Mouse (Mus musculus): ENCODE data around the gene Dnali1. TPM values are rescaled to one million over a fixed set of nuclear protein-coding genes. Genes with fewer than 3 reads are reported as not detected.

Dnali1 gene
- 1 to 10 TPM in 1 of 2 experiments, under 1 TPM in 1; 0.76 to 2.0 TPM for total RNA-seq (2021)
- long read RNA-seq, experiment 1: 0 reads
- long read RNA-seq, experiment 2, partial matches to known transcripts: 1 of 2 reads
- long read RNA-seq, experiment 2, other reads (novel, unspliced or antisense): 0 of 2 reads

DNA sequence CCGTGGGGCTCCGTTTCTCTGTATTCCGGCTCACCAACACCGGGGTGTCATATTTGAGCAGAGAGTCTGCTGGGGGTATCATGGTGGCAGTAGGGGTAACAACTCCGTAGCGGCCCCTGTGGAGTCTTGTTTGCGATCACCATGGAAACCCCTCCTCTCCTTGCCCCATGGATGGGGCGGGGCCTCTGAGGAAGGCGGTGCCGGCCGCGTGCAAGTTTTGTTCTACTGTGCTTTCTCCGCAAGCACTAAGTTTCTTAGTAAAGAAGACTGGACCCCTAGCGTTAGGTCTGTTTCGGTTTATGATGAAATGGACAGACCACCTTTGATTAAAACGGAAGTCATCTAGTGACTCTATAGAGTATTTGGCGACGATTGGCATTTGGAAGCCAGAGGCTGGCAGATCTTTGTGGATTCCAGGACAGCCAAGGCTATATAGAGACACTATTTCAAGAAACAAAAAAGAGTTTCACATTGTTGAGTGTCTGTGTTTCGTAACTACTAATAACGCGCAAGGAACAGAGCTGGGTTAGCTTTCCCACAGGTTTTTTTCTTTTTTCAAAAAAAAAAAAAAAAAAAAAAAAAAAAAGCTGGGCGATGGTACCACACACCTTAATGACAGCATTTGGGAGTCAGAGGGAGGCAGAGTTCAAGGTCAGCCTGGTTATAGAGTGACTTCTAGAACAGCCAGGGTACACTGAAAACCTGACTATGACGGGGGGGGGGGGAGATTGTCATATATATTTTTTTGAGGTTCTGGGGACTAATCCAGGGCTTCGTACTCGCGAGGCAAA, at the start of gene Dnali1:
Dnali1 (minus strand) TSS at position 187 of the 791 bp plus-strand sequence.
- peak in 1 of 2 experiments; percentile 12 for DNase-seq (ENCODE audit: low spot score in 2 of 2)

DNA sequence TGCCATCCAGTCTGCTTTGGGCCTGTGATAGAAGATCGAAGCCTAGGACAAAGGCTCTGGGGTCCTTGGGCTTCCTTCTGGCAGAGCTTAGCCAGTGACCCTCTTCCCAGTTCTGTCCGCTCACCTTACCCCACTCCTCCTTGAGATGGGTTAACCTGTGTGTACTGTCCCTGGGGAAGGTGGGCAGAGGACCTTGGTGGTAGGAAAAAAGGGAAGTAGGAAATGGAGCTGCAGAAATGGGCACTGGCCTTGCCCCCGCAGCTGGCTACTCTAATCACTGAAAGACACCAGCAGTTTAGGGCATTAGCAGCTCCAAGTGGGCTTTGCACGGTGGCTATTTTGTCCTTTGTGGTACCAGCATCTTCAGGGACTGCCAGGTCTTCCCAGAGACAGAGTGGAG, 49.6 kb upstream of the Dnali1 start:
- DNase-seq (ENCODE audit: low spot score in 2 of 2): no peak

DNA sequence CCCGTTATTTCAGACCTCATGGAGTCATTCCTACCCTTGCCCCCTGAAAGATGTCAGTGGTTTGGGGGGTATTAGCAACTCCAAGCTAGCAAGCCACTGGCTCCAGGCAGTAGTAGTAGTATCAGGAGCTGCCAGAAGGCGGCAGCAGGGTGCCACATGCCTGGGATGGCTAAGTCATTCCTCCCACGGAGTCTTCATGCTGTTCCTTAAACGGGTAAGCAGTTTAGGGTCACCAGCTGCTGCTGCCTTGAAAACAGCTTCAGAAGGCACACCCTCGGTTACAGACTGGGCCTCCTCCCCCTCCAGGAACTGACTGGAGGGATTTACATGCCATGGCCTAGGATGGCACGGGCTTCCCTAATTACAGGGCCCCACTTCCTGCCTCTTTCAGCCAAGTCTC, 49.1 kb upstream of the Dnali1 start:
- peak; percentile 86 to 87 for DNase-seq (ENCODE audit: low spot score in 2 of 2)

- DNase-seq (ENCODE audit: low spot score in 2 of 2): no peak
Observed at GRCm38 (mm10) chr4:125105354-125105753, 39.9 kb upstream of the Dnali1 start.

GRCm38 (mm10) chr4:125101334-125101733, 35.8 kb upstream of the Dnali1 start:
- no peak for DNase-seq (ENCODE audit: low spot score in 2 of 2)

DNA sequence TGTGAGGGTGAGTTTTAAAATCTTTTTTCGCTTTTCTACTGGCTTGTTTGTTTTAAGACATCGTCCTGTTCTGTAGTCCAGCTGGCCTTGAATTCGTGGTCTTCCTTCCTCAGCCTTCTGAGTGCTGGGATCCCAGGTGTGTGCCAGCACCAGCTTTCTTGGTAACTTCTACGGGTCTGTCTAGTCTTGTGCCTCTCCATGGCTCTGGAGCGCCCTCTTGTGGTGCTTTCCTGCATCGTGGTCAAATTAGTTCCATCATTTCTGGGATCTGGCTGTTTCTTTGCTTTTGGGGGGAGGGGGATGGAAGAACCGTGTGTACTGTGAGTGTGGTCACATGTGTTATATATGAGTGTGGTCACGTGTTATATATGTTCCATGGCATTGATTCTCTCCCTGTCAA, 34.0 kb upstream of the Dnali1 start:
- peak; percentile 82 to 87 for DNase-seq (ENCODE audit: low spot score in 2 of 2)

DNA sequence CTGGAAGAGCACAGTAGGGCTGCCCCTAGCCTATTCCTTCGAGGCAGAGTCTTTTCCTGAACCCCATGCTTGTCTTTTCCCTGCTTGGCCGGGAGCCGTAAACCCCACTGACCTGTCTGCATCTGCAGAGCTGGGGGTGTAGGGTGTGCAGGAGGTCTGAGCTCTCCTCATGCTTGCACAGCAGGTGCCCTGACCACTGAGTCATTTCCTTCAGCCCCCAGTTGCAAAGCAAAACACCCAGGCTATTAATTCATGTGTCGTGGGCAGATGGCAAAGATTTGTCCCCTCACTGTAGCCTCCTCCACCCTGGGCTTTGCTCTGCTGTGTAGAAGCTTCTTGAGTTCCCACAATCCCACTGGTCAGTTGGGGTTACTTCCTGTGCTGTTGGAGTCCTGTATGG, 31.9 kb upstream of the Dnali1 start:
- no peak for DNase-seq (ENCODE audit: low spot score in 2 of 2)

- no peak for DNase-seq (ENCODE audit: low spot score in 2 of 2)
Observed at GRCm38 (mm10) chr4:125096066-125096465, 30.6 kb upstream of the Dnali1 start.

- DNase-seq (ENCODE audit: low spot score in 2 of 2): no peak
Observed at GRCm38 (mm10) chr4:125093031-125093430, 27.5 kb upstream of the Dnali1 start.

DNA sequence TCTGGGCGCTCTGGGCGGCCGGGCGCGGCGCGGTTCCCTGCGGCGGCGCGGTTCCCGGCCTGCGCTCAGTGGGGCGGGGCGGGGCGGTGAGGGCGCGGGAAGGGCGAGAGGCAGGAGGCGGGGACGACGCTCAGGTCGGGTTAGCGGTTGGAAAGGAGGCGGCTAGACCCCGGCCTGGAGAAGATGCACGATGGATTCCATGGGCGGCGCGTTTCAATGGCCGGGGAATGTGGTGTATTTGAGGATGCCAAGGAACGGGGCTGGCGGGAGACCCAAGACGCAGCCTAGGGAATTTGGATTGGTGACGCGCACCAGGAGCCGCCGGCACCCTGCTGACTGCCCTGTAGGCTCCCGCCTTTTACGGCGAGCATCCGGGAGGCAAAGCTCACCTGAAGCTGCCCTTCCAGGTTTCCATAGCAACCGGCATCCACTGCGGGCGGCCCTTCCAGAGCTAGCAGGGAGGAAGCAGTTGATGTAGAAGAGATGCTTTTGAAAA, 19.9 kb upstream of the Dnali1 start:
- peak; percentile 62 to 66 for DNase-seq (ENCODE audit: low spot score in 2 of 2)

DNA sequence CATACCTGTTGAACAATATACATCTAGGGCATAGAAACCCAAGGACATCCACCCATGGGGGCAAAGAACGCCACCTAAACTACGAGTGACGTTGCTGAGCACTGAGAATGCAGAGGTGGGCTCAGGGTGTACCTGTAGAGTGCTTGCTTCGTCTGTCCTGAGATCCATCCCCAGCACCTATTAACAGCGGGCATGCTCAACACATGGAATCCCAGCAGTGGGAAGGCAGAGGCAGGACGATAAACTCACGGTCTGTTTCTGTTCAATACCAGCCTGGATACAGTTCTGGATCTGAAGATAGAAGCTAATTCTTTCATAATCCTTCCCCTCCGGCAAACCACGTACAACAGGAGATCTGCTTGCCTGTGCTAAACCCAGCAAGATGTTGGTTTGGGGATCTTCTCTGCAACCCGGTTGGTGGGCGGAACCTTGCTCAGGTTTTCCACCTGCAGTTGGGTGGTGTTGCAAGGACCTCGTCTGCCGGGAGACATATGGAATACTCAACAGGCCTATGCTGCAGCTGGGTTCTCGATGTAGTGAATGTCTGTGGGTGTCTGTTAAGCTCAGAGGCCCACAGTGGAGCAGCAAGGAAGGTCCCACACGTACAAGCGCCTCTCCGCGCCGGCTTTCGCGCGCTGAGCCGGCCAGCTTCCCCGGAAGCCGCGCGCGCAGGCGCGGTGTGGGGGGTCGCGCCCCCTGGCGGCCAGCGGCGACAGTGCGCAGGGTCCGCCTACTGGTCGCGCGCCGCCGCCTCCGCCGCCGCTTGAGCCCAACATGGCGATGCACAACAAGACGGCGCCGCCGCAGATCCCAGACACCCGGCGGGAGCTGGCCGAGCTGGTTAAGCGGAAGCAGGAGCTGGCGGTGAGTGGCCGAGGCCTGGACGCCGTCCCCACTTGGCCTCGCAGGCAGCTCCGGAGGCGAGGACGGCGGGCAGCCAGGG, 19.2 kb upstream of the Dnali1 start, which contains the start of gene Meaf6:
Meaf6 (plus strand) TSS at position 732 of the 943 bp plus-strand sequence.
- peak; percentile 92 to 93 for DNase-seq (ENCODE audit: low spot score in 2 of 2)

- DNase-seq (ENCODE audit: low spot score in 2 of 2): no peak
Observed at GRCm38 (mm10) chr4:125078698-125079097, 13.2 kb upstream of the Dnali1 start.

DNA sequence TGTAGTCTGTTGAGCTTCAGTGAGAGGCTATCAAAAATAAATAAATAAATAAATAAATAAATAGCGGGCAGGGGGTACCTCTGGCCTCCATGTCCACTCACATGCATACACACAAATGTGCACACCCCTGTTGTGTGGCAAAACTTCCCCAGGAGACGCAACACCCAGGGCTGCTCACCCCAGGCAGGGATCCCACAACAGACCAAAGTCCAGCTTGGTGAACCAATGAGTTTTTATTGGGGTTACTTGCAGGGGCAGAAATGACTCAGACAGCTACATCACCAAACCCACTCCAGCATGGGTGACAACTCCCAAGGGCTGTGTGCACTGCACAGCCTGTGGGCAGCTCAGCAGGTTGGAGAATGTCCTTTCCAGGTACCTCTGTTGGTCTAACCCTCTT, 12.2 kb upstream of the Dnali1 start:
- no peak for DNase-seq (ENCODE audit: low spot score in 2 of 2)

DNA sequence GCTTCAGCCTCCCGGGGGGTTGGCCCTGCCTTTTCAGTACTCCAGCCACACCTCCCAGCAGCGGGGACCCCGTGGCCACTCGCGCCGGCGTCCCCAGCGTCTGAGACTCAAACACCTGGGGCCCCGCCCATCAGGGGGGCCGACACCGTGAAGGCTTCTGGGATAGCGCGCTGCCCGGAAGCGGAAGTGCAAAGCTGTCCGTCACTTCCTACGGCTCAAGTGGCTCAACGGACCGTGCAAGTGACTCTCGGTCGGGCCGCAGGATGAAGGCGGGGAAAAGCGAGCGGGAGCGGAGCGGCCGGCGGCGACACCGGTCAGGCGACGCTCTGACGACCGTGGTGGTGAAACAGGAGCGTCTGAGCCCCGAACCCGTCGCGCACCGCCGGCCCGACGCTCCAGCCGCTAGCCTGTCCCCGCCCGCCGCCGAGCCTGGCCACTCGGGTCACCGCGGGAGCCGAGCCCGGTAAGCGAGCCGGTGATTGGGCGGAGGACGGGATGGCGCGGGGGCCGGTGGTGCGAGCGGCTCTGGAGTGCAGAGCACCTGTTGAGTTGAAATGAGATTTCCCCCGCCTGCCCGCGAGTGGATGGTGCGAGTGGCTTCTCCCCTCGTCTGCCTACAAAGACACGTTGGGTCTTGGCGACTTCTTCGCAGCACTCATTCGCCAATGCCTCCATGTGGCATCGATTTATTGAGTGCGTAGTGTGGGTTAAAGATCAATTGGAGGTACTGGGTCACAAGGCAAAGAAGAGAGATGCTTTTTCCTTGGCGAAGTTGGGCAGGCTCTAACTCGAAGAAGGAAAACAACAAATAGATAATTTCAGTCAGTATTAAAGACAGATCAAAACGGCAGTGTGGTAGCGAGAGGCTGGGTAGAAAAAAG, 1.2 kb upstream of the Dnali1 start, which contains the start of gene Snip1:
Snip1 (plus strand) TSS at position 183 of the 881 bp plus-strand sequence.
- peak; percentile 87 to 93 for DNase-seq (ENCODE audit: low spot score in 2 of 2)

GRCm38 (mm10) chr4:125063829-125064228, 1.7 kb downstream of the Dnali1 start:
- no peak for DNase-seq (ENCODE audit: low spot score in 2 of 2)

DNA sequence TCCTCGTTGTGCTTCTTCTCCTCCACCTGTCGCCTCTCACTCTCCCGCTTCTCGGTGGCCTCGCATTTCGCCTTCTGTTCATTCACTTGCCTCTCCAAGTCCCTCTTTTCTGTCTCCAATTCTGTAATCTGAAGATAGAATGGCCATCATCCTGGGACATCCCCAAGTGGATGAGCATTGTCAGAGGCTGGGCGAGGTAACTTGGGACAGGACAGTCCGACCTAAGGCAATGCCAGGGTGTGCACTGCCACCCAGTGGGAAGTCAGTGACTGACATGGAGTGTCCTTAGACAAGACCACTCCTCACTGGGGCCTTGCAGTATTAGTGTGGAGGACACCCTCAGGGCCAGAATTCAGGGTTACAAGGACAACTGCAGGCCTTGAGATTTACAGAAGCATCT, 6.5 kb downstream of the Dnali1 start:
- DNase-seq (ENCODE audit: low spot score in 2 of 2): peak; percentile 57 to 73

- no peak for DNase-seq (ENCODE audit: low spot score in 2 of 2)
Observed at GRCm38 (mm10) chr4:125058033-125058432, 7.5 kb downstream of the Dnali1 start.

- DNase-seq (ENCODE audit: low spot score in 2 of 2): no peak
Observed at GRCm38 (mm10) chr4:125057273-125057672, 8.2 kb downstream of the Dnali1 start.

DNA sequence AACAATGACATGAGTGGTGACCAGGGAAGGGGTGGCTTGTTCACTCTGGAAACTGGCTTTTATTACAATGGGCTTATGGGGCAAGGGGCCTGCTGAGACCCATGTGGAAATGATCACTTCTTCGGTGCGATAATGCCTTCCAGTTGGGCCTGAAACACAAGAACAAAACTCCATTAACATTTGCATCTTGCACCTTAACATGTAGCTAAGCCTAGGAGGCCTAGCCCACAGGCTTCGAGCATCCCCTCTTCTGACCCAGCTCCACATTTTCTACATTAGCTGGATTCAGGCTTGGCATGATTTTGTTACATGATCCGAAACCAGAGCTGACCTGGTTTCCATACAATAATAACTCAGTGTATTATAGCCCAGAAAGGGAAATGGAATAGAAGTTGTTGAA, 9.0 kb downstream of the Dnali1 start:
- no peak for DNase-seq (ENCODE audit: low spot score in 2 of 2)

DNA sequence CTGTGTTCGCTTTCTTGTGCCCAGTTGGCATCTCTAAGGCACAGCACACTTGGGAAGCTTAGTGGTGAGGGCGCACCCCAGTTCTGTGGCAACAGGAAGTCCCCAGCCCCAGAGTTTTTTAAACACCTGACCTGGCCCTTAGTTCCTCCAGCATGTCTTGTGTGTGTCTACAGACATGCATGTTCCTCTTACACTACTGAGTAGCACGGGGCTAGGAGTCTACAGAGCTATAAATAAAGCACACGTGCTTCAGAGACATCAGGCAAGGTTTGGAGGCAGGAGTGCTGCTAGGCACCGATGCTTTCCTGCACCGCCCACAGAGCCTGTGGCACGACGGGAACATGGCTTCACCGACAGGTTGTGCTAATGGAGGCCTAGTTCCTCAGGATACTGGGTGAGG, 10.1 kb downstream of the Dnali1 start:
- DNase-seq (ENCODE audit: low spot score in 2 of 2): no peak

All from layer of hippocampus, postnatal 14 days (tissue).